Mouse (Mus musculus): ENCODE results near the gene Rexo2. TPM values are rescaled to one million over a fixed set of nuclear protein-coding genes. Genes with fewer than 3 reads are reported as not detected.
"Not testable (repeated sequence)": the region's sequence is repeated elsewhere in the genome, so short reads cannot be mapped to it uniquely, and the experiment has no call there.

Gene Rexo2
- polyA plus RNA-seq, 1 experiment from 2014 or later, result 138 TPM

GRCm38 (mm10) chr9:48467471-48467870 lies 13.0 kb downstream of the Rexo2 start:
- H3K27me3 ChIP-seq; H3K9me3 ChIP-seq (replicated peaks); H3K4me2 ChIP-seq (replicated peaks); H3K4me1 ChIP-seq; H3K9ac ChIP-seq; H3K4me3 ChIP-seq (replicated peaks); H3K27ac ChIP-seq (replicated peaks); ATAC-seq (ENCODE audit: insufficient number of reproducible peaks, low FRiP score, low TSS enrichment, low read depth): not testable (repeated sequence)
- H3K36me3 ChIP-seq, result peaks cover 37% of the 10 kb centered on the region
- WGBS, result 97% methylated on average over 5 of the region's 5 CpGs

GRCm38 (mm10) chr9:48466804-48467203 lies 13.6 kb downstream of the Rexo2 start:
- 0 out of 2 replicates have a peak, but pooled peaks cover 4% of the 10 kb centered on the region for H3K9me3 ChIP-seq (replicated peaks)
- no peaks in the 10 kb centered on the region for H3K4me1 ChIP-seq
- WGBS, result 65% methylated on average over 3 of the region's 3 CpGs
- no peak overlapping the region for H3K4me2 ChIP-seq (replicated peaks)
- H3K4me3 ChIP-seq (replicated peaks), result no peak overlapping the region
- peaks cover 36% of the 10 kb centered on the region for H3K36me3 ChIP-seq
- no peaks in the 10 kb centered on the region for H3K27me3 ChIP-seq
- no peak overlapping the region for H3K9ac ChIP-seq
- no peak for ATAC-seq (ENCODE audit: insufficient number of reproducible peaks, low FRiP score, low TSS enrichment, low read depth)
- H3K27ac ChIP-seq (replicated peaks), result no peak overlapping the region

GRCm38 (mm10) chr9:48465671-48466070 lies 14.8 kb downstream of the Rexo2 start:
- no peak overlapping the region for H3K27ac ChIP-seq (replicated peaks)
- H3K9me3 ChIP-seq (replicated peaks), result 0 out of 2 replicates have a peak, but pooled peaks cover 4% of the 10 kb centered on the region
- H3K9ac ChIP-seq, result no peak overlapping the region
- 95% methylated on average over 3 of the region's 3 CpGs for WGBS
- H3K36me3 ChIP-seq, result peaks cover 27% of the 10 kb centered on the region; the same call in 1 of the 2 replicates
- ATAC-seq (ENCODE audit: insufficient number of reproducible peaks, low FRiP score, low TSS enrichment, low read depth), result no peak
- no peak overlapping the region for H3K4me2 ChIP-seq (replicated peaks)
- H3K4me3 ChIP-seq (replicated peaks), result no peak overlapping the region
- H3K27me3 ChIP-seq, result no peaks in the 10 kb centered on the region
- no peaks in the 10 kb centered on the region for H3K4me1 ChIP-seq

GRCm38 (mm10) chr9:48461545-48461944 lies 18.9 kb downstream of the Rexo2 start:
- 0 out of 2 replicates have a peak, but pooled peaks cover 8% of the 10 kb centered on the region for H3K36me3 ChIP-seq
- WGBS, result 90% methylated on average over 3 of the region's 3 CpGs
- no peaks in the 10 kb centered on the region for H3K27me3 ChIP-seq
- no peak overlapping the region for H3K9ac ChIP-seq
- H3K27ac ChIP-seq (replicated peaks), result no peak overlapping the region
- no peak overlapping the region for H3K4me3 ChIP-seq (replicated peaks)
- H3K4me2 ChIP-seq (replicated peaks), result no peak overlapping the region
- H3K9me3 ChIP-seq (replicated peaks), result 0 out of 2 replicates have a peak, but pooled peaks cover 4% of the 10 kb centered on the region
- no peak for ATAC-seq (ENCODE audit: insufficient number of reproducible peaks, low FRiP score, low TSS enrichment, low read depth)
- no peaks in the 10 kb centered on the region for H3K4me1 ChIP-seq

- H3K4me3 ChIP-seq (replicated peaks), result no peak overlapping the region
- no peaks in the 10 kb centered on the region for H3K27me3 ChIP-seq
- no peak overlapping the region for H3K4me2 ChIP-seq (replicated peaks)
- no peak for ATAC-seq (ENCODE audit: insufficient number of reproducible peaks, low FRiP score, low TSS enrichment, low read depth)
- WGBS, result 91% methylated on average over 8 of the region's 8 CpGs
- H3K36me3 ChIP-seq, result 0 out of 2 replicates have a peak, but pooled peaks cover 6% of the 10 kb centered on the region
- no peak overlapping the region for H3K27ac ChIP-seq (replicated peaks)
- H3K9me3 ChIP-seq (replicated peaks), result 0 out of 2 replicates have a peak, but pooled peaks cover 3% of the 10 kb centered on the region
- H3K4me1 ChIP-seq, result no peaks in the 10 kb centered on the region
- no peak overlapping the region for H3K9ac ChIP-seq
Measured at GRCm38 (mm10) chr9:48460720-48461119, 19.7 kb downstream of the Rexo2 start.

GRCm38 (mm10) chr9:48459391-48459790 lies 21.0 kb downstream of the Rexo2 start:
- no peaks in the 10 kb centered on the region for H3K36me3 ChIP-seq
- H3K9me3 ChIP-seq (replicated peaks), result no peaks in the 10 kb centered on the region
- no peaks in the 10 kb centered on the region for H3K27me3 ChIP-seq
- H3K4me1 ChIP-seq, result no peaks in the 10 kb centered on the region
- H3K4me3 ChIP-seq (replicated peaks), result no peak overlapping the region
- no peak for ATAC-seq (ENCODE audit: insufficient number of reproducible peaks, low FRiP score, low TSS enrichment, low read depth)
- H3K4me2 ChIP-seq (replicated peaks), result no peak overlapping the region
- H3K9ac ChIP-seq, result no peak overlapping the region
- 83% methylated on average over 5 of the region's 5 CpGs for WGBS
- H3K27ac ChIP-seq (replicated peaks), result no peak overlapping the region

- no peak overlapping the region for H3K9ac ChIP-seq
- 68% methylated on average over 3 of the region's 3 CpGs for WGBS
- no peak overlapping the region for H3K4me2 ChIP-seq (replicated peaks)
- H3K36me3 ChIP-seq, result no peaks in the 10 kb centered on the region
- H3K4me3 ChIP-seq (replicated peaks), result no peak overlapping the region
- no peaks in the 10 kb centered on the region for H3K27me3 ChIP-seq
- no peaks in the 10 kb centered on the region for H3K4me1 ChIP-seq
- no peak overlapping the region for H3K27ac ChIP-seq (replicated peaks)
- no peak for ATAC-seq (ENCODE audit: insufficient number of reproducible peaks, low FRiP score, low TSS enrichment, low read depth)
- H3K9me3 ChIP-seq (replicated peaks), result no peaks in the 10 kb centered on the region
Measured at GRCm38 (mm10) chr9:48458879-48459278, 21.5 kb downstream of the Rexo2 start.

GRCm38 (mm10) chr9:48455961-48456360 lies 24.5 kb downstream of the Rexo2 start:
- H3K9ac ChIP-seq, result no peak overlapping the region
- H3K4me3 ChIP-seq (replicated peaks), result no peak overlapping the region
- no peak for ATAC-seq (ENCODE audit: insufficient number of reproducible peaks, low FRiP score, low TSS enrichment, low read depth)
- no peak overlapping the region for H3K27ac ChIP-seq (replicated peaks)
- no peak overlapping the region for H3K4me2 ChIP-seq (replicated peaks)
- H3K36me3 ChIP-seq, result no peaks in the 10 kb centered on the region
- H3K4me1 ChIP-seq, result no peaks in the 10 kb centered on the region
- no peaks in the 10 kb centered on the region for H3K9me3 ChIP-seq (replicated peaks)
- WGBS, result 77% methylated on average over 3 of the region's 3 CpGs
- no peaks in the 10 kb centered on the region for H3K27me3 ChIP-seq

GRCm38 (mm10) chr9:48450066-48450465 lies 30.4 kb downstream of the Rexo2 start:
- Histone ChIP-seq H3K9me3 (replicated peaks) (no peaks in the 10 kb centered on the region), H3K4me1 (no peaks in the 10 kb centered on the region), H3K9ac (no peak overlapping the region), H3K27me3 (no peaks in the 10 kb centered on the region), H3K36me3 (no peaks in the 10 kb centered on the region), H3K4me2 (replicated peaks) (no peak overlapping the region), H3K27ac (replicated peaks) (no peak overlapping the region), H3K4me3 (replicated peaks) (no peak overlapping the region)
- 89% methylated on average over 17 of the region's 17 CpGs for WGBS
- no peak for ATAC-seq (ENCODE audit: insufficient number of reproducible peaks, low FRiP score, low TSS enrichment, low read depth)

- H3K4me1 ChIP-seq, result no peaks in the 10 kb centered on the region
- no peaks in the 10 kb centered on the region for H3K9me3 ChIP-seq (replicated peaks)
- no peak overlapping the region for H3K9ac ChIP-seq
- ATAC-seq (ENCODE audit: insufficient number of reproducible peaks, low FRiP score, low TSS enrichment, low read depth), result no peak
- H3K4me2 ChIP-seq (replicated peaks), result no peak overlapping the region
- WGBS, result 31% methylated on average over 5 of the region's 5 CpGs
- H3K27ac ChIP-seq (replicated peaks), result no peak overlapping the region
- H3K4me3 ChIP-seq (replicated peaks), result no peak overlapping the region
- H3K27me3 ChIP-seq, result no peaks in the 10 kb centered on the region
- no peaks in the 10 kb centered on the region for H3K36me3 ChIP-seq
Measured at GRCm38 (mm10) chr9:48447783-48448209, 32.6 kb downstream of the Rexo2 start.

- Histone ChIP-seq H3K27ac (replicated peaks) (no peak overlapping the region), H3K27me3 (no peaks in the 10 kb centered on the region), H3K9me3 (replicated peaks) (no peaks in the 10 kb centered on the region), H3K4me2 (replicated peaks) (no peak overlapping the region), H3K4me3 (replicated peaks) (no peak overlapping the region), H3K4me1 (no peaks in the 10 kb centered on the region), H3K9ac (no peak overlapping the region), H3K36me3 (no peaks in the 10 kb centered on the region)
- WGBS, result 77% methylated on average over 2 of the region's 2 CpGs
- no peak for ATAC-seq (ENCODE audit: insufficient number of reproducible peaks, low FRiP score, low TSS enrichment, low read depth)
Measured at GRCm38 (mm10) chr9:48444821-48445220, 35.6 kb downstream of the Rexo2 start.

GRCm38 (mm10) chr9:48443873-48444272 lies 36.5 kb downstream of the Rexo2 start:
- WGBS, result 75% methylated on average over 1 of the region's 1 CpGs

More at GRCm38 (mm10) chr9:48443873-48444272, 36.5 kb downstream of the Rexo2 start:
- no peaks in the 10 kb centered on the region for H3K36me3 ChIP-seq
- H3K27ac ChIP-seq (replicated peaks), result no peak overlapping the region
- H3K4me2 ChIP-seq (replicated peaks), result no peak overlapping the region
- no peak overlapping the region for H3K4me3 ChIP-seq (replicated peaks)
- H3K9me3 ChIP-seq (replicated peaks), result no peaks in the 10 kb centered on the region
- no peak overlapping the region for H3K9ac ChIP-seq
- no peaks in the 10 kb centered on the region for H3K4me1 ChIP-seq
- H3K27me3 ChIP-seq, result no peaks in the 10 kb centered on the region
- no peak for ATAC-seq (ENCODE audit: insufficient number of reproducible peaks, low FRiP score, low TSS enrichment, low read depth)
